Mouse (Mus musculus) testis, adult 2 months (tissue): ENCODE data around the gene Acot10.

Experiments used
- CTCF ChIP-seq: fragments of 200-500 bp; IDR thresholded peaks from 2 replicates; pipeline ENCODE4 v1.5.1; 2012; ENCODE audit warnings: low read depth, mild to moderate bottlenecking, inconsistent platforms, low read length, moderate library complexity; ENCODE audit not compliant: control insufficient read depth, insufficient read depth, insufficient replicate concordance
- POLR2A ChIP-seq: fragments of 200-500 bp; IDR thresholded peaks from 2 replicates; pipeline ENCODE4 v1.6.1; 2012; ENCODE audit warnings: low read depth, mild to moderate bottlenecking, inconsistent platforms, low read length, moderate library complexity; ENCODE audit not compliant: control insufficient read depth

GRCm38 (mm10) chr15:20682719-20683118, 16.2 kb upstream of the Acot10 start:
- no peak for TF ChIP-seq CTCF
- no peak for TF ChIP-seq POLR2A
